Comparison of ENCODE assay signal across 14 mouse cellular contexts in the genomic region with DNA sequence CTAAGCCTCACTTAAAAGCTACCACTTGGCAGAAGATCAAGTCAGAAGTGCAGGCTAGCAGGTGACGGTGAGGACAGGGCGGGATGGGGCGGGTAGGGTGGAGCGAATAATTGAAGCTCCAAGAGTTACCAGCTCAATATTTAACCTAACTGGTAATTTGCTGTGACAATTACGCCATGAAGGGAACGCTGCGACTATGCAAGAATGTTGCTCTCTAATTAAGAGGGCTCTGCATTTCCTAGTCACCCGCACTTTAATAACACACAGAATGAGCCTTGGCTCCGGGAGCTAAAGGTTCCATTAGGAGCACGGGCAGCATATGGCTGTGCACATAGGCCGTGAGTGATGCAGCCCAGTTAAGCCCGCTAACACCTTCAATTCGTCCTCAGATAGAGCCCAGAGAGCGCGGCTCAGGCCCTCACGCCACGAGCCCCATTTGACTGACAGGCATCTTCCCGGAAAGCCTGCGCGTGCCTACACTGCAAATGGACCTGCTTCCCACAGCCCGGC. TPM values are rescaled to one million over a fixed set of nuclear protein-coding genes. Genes with fewer than 3 reads are reported as not detected.
A peak's percentile ranks its signal among the peaks of the same experiment; 100 is the strongest.
DNase-seq lines count a peak whose midpoint lies in the region; ATAC-seq and TF ChIP-seq lines count a peak whose summit lies in the region.
"Had no signal": no experiment of that assay in that cellular context is flagged by ENCODE, and none has a peak within 500 bp of the region (broad histone marks: within the 10 kb centered on the region; RNA-seq: fewer than 3 reads in every experiment).

No protein-coding gene starts in this region.

- no peak for TF ChIP-seq EP300 in stomach, postnatal 0 days (optimal IDR thresholded peaks at IDR 0.05)

- TF ChIP-seq CTCF in stomach, postnatal 0 days (IDR thresholded peaks at IDR 0.05; ENCODE audit: low read depth): no peak
- TF ChIP-seq CTCF in kidney, postnatal 0 days (IDR thresholded peaks at IDR 0.05; ENCODE audit: low read depth): no peak

- H3K9ac ChIP-seq in heart, embryonic 11.5 days (ENCODE audit: low read depth, low read length): no peak overlapping the region
- H3K9ac ChIP-seq in stomach, embryonic 16.5 days (ENCODE audit: low read length): no peak overlapping the region
- no peak overlapping the region for H3K9ac ChIP-seq in stomach, postnatal 0 days (ENCODE audit: low read length)
- H3K9ac ChIP-seq in kidney, postnatal 0 days (ENCODE audit: low read depth, low read length): no peak overlapping the region
- no peak overlapping the region for H3K9ac ChIP-seq in liver, embryonic 11.5 days (ENCODE audit: low read depth, low read length)
- H3K9ac ChIP-seq: embryonic facial prominence, embryonic 15.5 days; lung, embryonic 14.5 days; stomach, embryonic 15.5 days had no signal

- no peak for DNase-seq in heart, postnatal 36 days
- no peak for DNase-seq in stomach, postnatal 0 days (ENCODE audit: low spot score)
- DNase-seq in kidney, postnatal 0 days (ENCODE audit: low spot score): no peak
- DNase-seq in urinary bladder, postnatal 14 days (ENCODE audit: low spot score): no peak
- no peak for DNase-seq in liver, embryonic 11.5 days (ENCODE audit: low spot score)
- DNase-seq: cerebellum, adult 11-12 months; gastrocnemius, postnatal 10 days; lung, embryonic 14.5 days had no signal

- H3K27ac ChIP-seq in heart, embryonic 11.5 days (ENCODE audit: low read depth, low read length): no peak overlapping the region
- H3K27ac ChIP-seq in stomach, embryonic 16.5 days (ENCODE audit: low read length): no peak overlapping the region
- H3K27ac ChIP-seq in stomach, postnatal 0 days (replicated peaks): no peak overlapping the region
- H3K27ac ChIP-seq in kidney, postnatal 0 days: no peak overlapping the region
- no peak overlapping the region for H3K27ac ChIP-seq in liver, embryonic 11.5 days (ENCODE audit: low read depth, low read length)
- H3K27ac ChIP-seq: embryonic facial prominence, embryonic 15.5 days; stomach, embryonic 15.5 days had no signal

- H3K4me2 ChIP-seq in heart, embryonic 11.5 days: peak overlapping the region; percentile 7; the same call in 1 of the 2 replicates
- no peak overlapping the region for H3K4me2 ChIP-seq in stomach, embryonic 16.5 days (ENCODE audit: low read depth, low read length)
- no peak overlapping the region for H3K4me2 ChIP-seq in stomach, postnatal 0 days (replicated peaks; ENCODE audit: low read depth)
- H3K4me2 ChIP-seq in kidney, postnatal 0 days (ENCODE audit: low read length): peak overlapping the region; percentile 30; the same call in 1 of the 2 replicates
- no peak overlapping the region for H3K4me2 ChIP-seq in liver, embryonic 11.5 days
- H3K4me2 ChIP-seq: embryonic facial prominence, embryonic 15.5 days; lung, embryonic 14.5 days; stomach, embryonic 15.5 days had no signal

- no peaks in the 10 kb centered on the region for H3K36me3 ChIP-seq in heart, embryonic 11.5 days (ENCODE audit: control insufficient read depth, insufficient read depth, low read length)
- no peaks in the 10 kb centered on the region for H3K36me3 ChIP-seq in stomach, embryonic 16.5 days (ENCODE audit: control insufficient read depth, insufficient read depth, low read length)
- H3K36me3 ChIP-seq in stomach, postnatal 0 days (ENCODE audit: control insufficient read depth, insufficient read depth, low read length): no peaks in the 10 kb centered on the region
- no peaks in the 10 kb centered on the region for H3K36me3 ChIP-seq in kidney, postnatal 0 days (ENCODE audit: insufficient read depth, low read length)
- no peaks in the 10 kb centered on the region for H3K36me3 ChIP-seq in liver, embryonic 11.5 days (ENCODE audit: control insufficient read depth, insufficient read depth, low read length)
- H3K36me3 ChIP-seq: embryonic facial prominence, embryonic 15.5 days; stomach, embryonic 15.5 days had no signal

- H3K9me3 ChIP-seq in heart, embryonic 11.5 days (replicated peaks; ENCODE audit: control insufficient read depth, low read length): no peaks in the 10 kb centered on the region
- H3K9me3 ChIP-seq in stomach, embryonic 16.5 days (replicated peaks; ENCODE audit: control insufficient read depth, low read length): no peaks in the 10 kb centered on the region
- no peaks in the 10 kb centered on the region for H3K9me3 ChIP-seq in stomach, postnatal 0 days (ENCODE audit: control insufficient read depth, low read length)
- no peaks in the 10 kb centered on the region for H3K9me3 ChIP-seq in kidney, postnatal 0 days (replicated peaks; ENCODE audit: low read length)
- H3K9me3 ChIP-seq in liver, embryonic 11.5 days (ENCODE audit: control insufficient read depth, low read length): no peaks in the 10 kb centered on the region
- H3K9me3 ChIP-seq: embryonic facial prominence, embryonic 15.5 days; stomach, embryonic 15.5 days had no signal

- 0 out of 2 replicates have a peak, but pooled peaks cover 6% of the 10 kb centered on the region for H3K27me3 ChIP-seq in heart, embryonic 11.5 days (ENCODE audit: control insufficient read depth, insufficient read depth, low read length)
- no peaks in the 10 kb centered on the region for H3K27me3 ChIP-seq in stomach, embryonic 16.5 days (ENCODE audit: control insufficient read depth, insufficient read depth, low read length)
- no peaks in the 10 kb centered on the region for H3K27me3 ChIP-seq in stomach, postnatal 0 days (ENCODE audit: control insufficient read depth, insufficient read depth, low read length)
- H3K27me3 ChIP-seq in kidney, postnatal 0 days (ENCODE audit: insufficient read depth, low read length): no peaks in the 10 kb centered on the region; the same call in 1 of the 2 replicates
- H3K27me3 ChIP-seq in liver, embryonic 11.5 days (replicated peaks; ENCODE audit: control insufficient read depth, insufficient read depth, low read length): peaks cover 12% of the 10 kb centered on the region
- H3K27me3 ChIP-seq: stomach, embryonic 15.5 days had no signal

- WGBS in heart, embryonic 11.5 days (ENCODE audit: insufficient replicate concordance): 43% methylated on average over 21 of the region's 21 CpGs
- WGBS in stomach, embryonic 16.5 days: 49% methylated on average over 21 of the region's 21 CpGs
- 54% methylated on average over 21 of the region's 21 CpGs for WGBS in stomach, postnatal 0 days
- WGBS in kidney, postnatal 0 days: 31% methylated on average over 21 of the region's 21 CpGs
- WGBS in liver, embryonic 11.5 days: 53% methylated on average over 21 of the region's 21 CpGs

- ATAC-seq in heart, embryonic 11.5 days (replicated peaks; ENCODE audit: insufficient number of reproducible peaks, low FRiP score, low TSS enrichment): no peak
- ATAC-seq in stomach, embryonic 16.5 days (ENCODE audit: insufficient read depth, low FRiP score): 0 out of 2 replicates have a peak, but pooled peaks have one; percentile 14
- ATAC-seq in stomach, postnatal 0 days (ENCODE audit: low FRiP score, low TSS enrichment): no peak
- no peak; the same call in 1 of the 2 replicates for ATAC-seq in kidney, postnatal 0 days (replicated peaks; ENCODE audit: low FRiP score, low read depth)
- ATAC-seq in megakaryocyte progenitor cell, adult 5-6 weeks (replicated peaks; ENCODE audit: poor library complexity): no peak
- no peak for ATAC-seq in liver, embryonic 11.5 days (replicated peaks; ENCODE audit: low FRiP score)
- ATAC-seq: activated CD4-positive, CD25-positive, alpha-beta regulatory T cell, adult 4 months had no signal

- intact Hi-C loops in heart, postnatal 36 days (cut with DNase I): loop anchor here (5.0 to 10.0 kb wide), 2 partner anchors 42 to 309 kb away; no protein-coding TSS in a partner anchor

- H3K4me1 ChIP-seq in heart, embryonic 11.5 days (ENCODE audit: control insufficient read depth, insufficient read depth, low read length): peaks cover 60% of the 10 kb centered on the region
- H3K4me1 ChIP-seq in stomach, embryonic 16.5 days (ENCODE audit: control insufficient read depth, insufficient read depth, low read length): peaks cover 14% of the 10 kb centered on the region
- H3K4me1 ChIP-seq in stomach, postnatal 0 days (replicated peaks; ENCODE audit: control insufficient read depth, insufficient read depth): no peaks in the 10 kb centered on the region
- H3K4me1 ChIP-seq in kidney, postnatal 0 days (replicated peaks; ENCODE audit: insufficient read depth, low read length): peaks cover 9% of the 10 kb centered on the region; the same call in 1 of the 2 replicates
- H3K4me1 ChIP-seq in liver, embryonic 11.5 days (replicated peaks; ENCODE audit: control insufficient read depth, insufficient read depth, low read length): peaks cover 19% of the 10 kb centered on the region

- no peak overlapping the region for H3K4me3 ChIP-seq in heart, embryonic 11.5 days (ENCODE audit: low read depth, low read length)
- no peak overlapping the region for H3K4me3 ChIP-seq in stomach, embryonic 16.5 days (replicated peaks; ENCODE audit: low read length)
- H3K4me3 ChIP-seq in stomach, postnatal 0 days (ENCODE audit: low read depth, low read length): no peak overlapping the region
- no peak overlapping the region for H3K4me3 ChIP-seq in kidney, postnatal 0 days (replicated peaks; ENCODE audit: low read depth, low read length)
- H3K4me3 ChIP-seq in liver, embryonic 11.5 days (ENCODE audit: low read depth, low read length): no peak overlapping the region
- H3K4me3 ChIP-seq: embryonic facial prominence, embryonic 15.5 days; stomach, embryonic 15.5 days had no signal

RNA-seq across cellular contexts. Expression of a gene that starts 54.2 kb away (rescaled TPM):
- polyA plus RNA-seq in heart, embryonic 11.5 days (2014; fragmentation: Nextera tagmentation; extraction: Ambion mirVana): 96.3 and 103 TPM in 2 replicates
- 10 to 100 TPM; 55.1 to 63.8 TPM for total RNA-seq in heart, postnatal 36 days (2021)
- 111 and 112 TPM in 2 replicates for polyA plus RNA-seq in stomach, embryonic 16.5 days (2015; fragmentation: Nextera tagmentation; extraction: Ambion mirVana)
- 46.0 and 48.0 TPM in 2 replicates for polyA plus RNA-seq in stomach, postnatal 0 days (2015; fragmentation: Nextera tagmentation; extraction: Ambion mirVana)
- polyA plus RNA-seq in kidney, postnatal 0 days (2015; fragmentation: Nextera tagmentation; extraction: Ambion mirVana): 70.7 and 85.2 TPM in 2 replicates
- 50.1 and 53.0 TPM in 2 replicates for total RNA-seq in megakaryocyte progenitor cell, adult 5-6 weeks (2015)
- total RNA-seq in megakaryocyte progenitor cell, adult 5-6 weeks (2017): 176 and 178 TPM in 2 replicates
- 149 and 154 TPM in 2 replicates for polyA plus RNA-seq in liver, embryonic 11.5 days (2014; fragmentation: Nextera tagmentation; extraction: Ambion mirVana)

RNA-seq across cellular contexts. Expression of a gene that starts 54.3 kb away (rescaled TPM):
- 12.3 and 14.7 TPM in 2 replicates for polyA plus RNA-seq in heart, embryonic 11.5 days (2014; fragmentation: Nextera tagmentation; extraction: Ambion mirVana)
- 1 to 10 TPM; 4.4 to 7.5 TPM for total RNA-seq in heart, postnatal 36 days (2021)
- polyA plus RNA-seq in stomach, embryonic 16.5 days (2015; fragmentation: Nextera tagmentation; extraction: Ambion mirVana): 8.1 and 9.8 TPM in 2 replicates
- polyA plus RNA-seq in stomach, postnatal 0 days (2015; fragmentation: Nextera tagmentation; extraction: Ambion mirVana): 5.0 and 6.3 TPM in 2 replicates
- 9.0 and 9.8 TPM in 2 replicates for polyA plus RNA-seq in kidney, postnatal 0 days (2015; fragmentation: Nextera tagmentation; extraction: Ambion mirVana)
- total RNA-seq in megakaryocyte progenitor cell, adult 5-6 weeks (2015): 2.2 and 5.1 TPM in 2 replicates
- 13.9 and 21.9 TPM in 2 replicates for total RNA-seq in megakaryocyte progenitor cell, adult 5-6 weeks (2017)
- polyA plus RNA-seq in liver, embryonic 11.5 days (2014; fragmentation: Nextera tagmentation; extraction: Ambion mirVana): 10.4 and 10.9 TPM in 2 replicates

Comparison
In these comparisons a context has a peak if more than half of its experiments do, and no peak if none do; other contexts are left out.
1. H3K4me2 ChIP-seq: peak in heart, embryonic 11.5 days (single experiment) and kidney, postnatal 0 days (single experiment); none in stomach, embryonic 16.5 days (single experiment), stomach, postnatal 0 days (single experiment) and liver, embryonic 11.5 days (single experiment).